Mouse (Mus musculus) forebrain, embryonic 13.5 days (tissue): Measurements from ENCODE around the gene Tanc1. TPM values are rescaled to one million over a fixed set of nuclear protein-coding genes. Genes with fewer than 3 reads are reported as not detected.
A peak's percentile ranks its signal among the peaks of the same experiment; 100 is the strongest.

Experiments used
- ATAC-seq: fragments of 200-750 bp; cut with Nextera tagmentation; 2 replicates; pipeline ENCODE4 v1.8.0; 2017
- H3K27ac ChIP-seq: fragments of 300-500 bp; sonication (generic); 2 replicates; pipeline ENCODE4 v1.5.1; 2015; ENCODE audit warnings: inconsistent platforms, mild to moderate bottlenecking, moderate library complexity
- H3K27me3 ChIP-seq: fragments of 300-500 bp; sonication (generic); 2 replicates; pipeline ENCODE4 v1.6.1; 2015; ENCODE audit warnings: mild to moderate bottlenecking, inconsistent platforms
- H3K36me3 ChIP-seq: fragments of 300-500 bp; sonication (generic); 2 replicates; pipeline ENCODE4 v1.6.1; 2015; ENCODE audit warnings: mild to moderate bottlenecking, inconsistent platforms; ENCODE audit not compliant: poor library complexity, severe bottlenecking
- H3K4me1 ChIP-seq: fragments of 300-500 bp; sonication (generic); 2 replicates; pipeline ENCODE4 v1.6.1; 2015; ENCODE audit warnings: inconsistent platforms
- H3K4me2 ChIP-seq: fragments of 300-500 bp; sonication (generic); 2 replicates; pipeline ENCODE4 v1.6.1; 2015; ENCODE audit warnings: inconsistent platforms, mild to moderate bottlenecking, moderate library complexity
- H3K4me3 ChIP-seq: fragments of 300-500 bp; sonication (generic); 2 replicates; pipeline ENCODE4 v1.5.1; 2015; ENCODE audit warnings: mild to moderate bottlenecking, inconsistent platforms
- H3K9ac ChIP-seq: fragments of 300-500 bp; sonication (generic); 2 replicates; pipeline ENCODE4 v1.6.1; 2015; ENCODE audit warnings: mild to moderate bottlenecking, inconsistent platforms
- H3K9me3 ChIP-seq: fragments of 300-500 bp; sonication (generic); replicated peaks from 2 replicates; pipeline ENCODE4 v1.6.1; 2016; ENCODE audit warnings: inconsistent platforms
- WGBS: fragments of 180-500 bp; shearing (Covaris S2); methylation state at CpG from one replicate; pipeline ENCODE4 v1.1.7; 2015; 5-methylcytosine and 5-hydroxymethylcytosine counted together
- polyA plus RNA-seq: library from polyadenylated mRNA; unstranded; fragments of >200 nt; fragmentation: Nextera tagmentation; extraction: Ambion mirVana; gene quantifications from 2 replicates; pipeline ENCODE4 v1.2.1, GENCODE M21; 2015

The Tanc1 gene
- polyA plus RNA-seq, 1 experiment from 2014 or later, result 12.7 TPM

GRCm38 (mm10) chr2:59675270-59675995, 63.6 kb downstream of the Tanc1 start:
- 0 out of 2 replicates have a peak overlapping the region, but pooled peaks have one; percentile 14 for H3K27ac ChIP-seq
- no peaks in the 10 kb centered on the region for H3K9me3 ChIP-seq
- no peak overlapping the region for H3K4me3 ChIP-seq
- 46% methylated on average over 17 of the region's 17 CpGs for WGBS
- peak; percentile 39; the same call in 1 of the 2 replicates for ATAC-seq
- peaks cover 18% of the 10 kb centered on the region for H3K4me1 ChIP-seq
- no peaks in the 10 kb centered on the region for H3K27me3 ChIP-seq
- H3K36me3 ChIP-seq, result no peaks in the 10 kb centered on the region
- H3K9ac ChIP-seq, result peak overlapping the region; percentile 23; the same call in 1 of the 2 replicates
- H3K4me2 ChIP-seq, result no peak overlapping the region

GRCm38 (mm10) chr2:59676041-59676440, 64.2 kb downstream of the Tanc1 start:
- Histone ChIP-seq H3K27ac (no peak overlapping the region), H3K36me3 (no peaks in the 10 kb centered on the region), H3K9me3 (no peaks in the 10 kb centered on the region), H3K4me1 (peaks cover 16% of the 10 kb centered on the region), H3K4me3 (no peak overlapping the region), H3K27me3 (no peaks in the 10 kb centered on the region), H3K4me2 (no peak overlapping the region), H3K9ac (no peak overlapping the region)
- ATAC-seq, result no peak
- 60% methylated on average over 6 of the region's 6 CpGs for WGBS

DNA sequence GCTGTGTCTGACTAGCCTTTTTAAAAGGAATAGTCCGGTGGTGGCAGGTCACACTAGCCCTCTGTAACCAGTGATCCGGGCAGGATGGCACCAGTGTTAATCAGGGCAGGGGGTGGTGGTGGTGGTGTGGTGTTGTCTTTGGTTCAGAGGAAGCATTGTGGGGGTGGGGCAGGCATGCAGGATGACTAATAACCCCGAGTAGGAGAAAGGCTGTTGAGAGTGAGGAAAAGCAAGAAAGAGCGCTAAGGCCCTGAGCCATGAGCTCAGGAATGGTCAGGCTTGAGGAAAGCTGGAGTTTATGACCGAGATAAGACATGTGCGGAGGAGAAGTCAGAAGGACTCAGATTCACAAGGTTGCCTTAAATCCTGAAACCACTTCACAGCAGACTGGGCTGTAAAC, 64.6 kb downstream of the Tanc1 start:
- Histone ChIP-seq H3K36me3 (no peaks in the 10 kb centered on the region), H3K4me1 (peaks cover 16% of the 10 kb centered on the region), H3K27ac (no peak overlapping the region), H3K9me3 (no peaks in the 10 kb centered on the region), H3K4me3 (no peak overlapping the region), H3K9ac (no peak overlapping the region), H3K4me2 (no peak overlapping the region), H3K27me3 (no peaks in the 10 kb centered on the region)
- ATAC-seq, result no peak
- WGBS, result 71% methylated on average over 6 of the region's 6 CpGs

- Histone ChIP-seq H3K4me1 (peaks cover 18% of the 10 kb centered on the region), H3K9ac (no peak overlapping the region), H3K27ac (no peak overlapping the region), H3K27me3 (no peaks in the 10 kb centered on the region), H3K4me2 (no peak overlapping the region), H3K9me3 (no peaks in the 10 kb centered on the region), H3K4me3 (no peak overlapping the region), H3K36me3 (no peaks in the 10 kb centered on the region)
- 91% methylated on average over 10 of the region's 10 CpGs for WGBS
- ATAC-seq, result no peak
These were observed 67.7 kb downstream of the Tanc1 start for GRCm38 (mm10) chr2:59679424-59680020.

- H3K27me3 ChIP-seq, result no peaks in the 10 kb centered on the region
- no peaks in the 10 kb centered on the region for H3K9me3 ChIP-seq
- H3K4me3 ChIP-seq, result no peak overlapping the region
- no peak for ATAC-seq
- peaks cover 15% of the 10 kb centered on the region; the same call in 1 of the 2 replicates for H3K4me1 ChIP-seq
- 91% methylated on average over 5 of the region's 5 CpGs for WGBS
- no peak overlapping the region for H3K27ac ChIP-seq
- H3K9ac ChIP-seq, result no peak overlapping the region
- no peak overlapping the region for H3K4me2 ChIP-seq
- no peaks in the 10 kb centered on the region for H3K36me3 ChIP-seq
These were observed 68.9 kb downstream of the Tanc1 start for GRCm38 (mm10) chr2:59680736-59681135.

GRCm38 (mm10) chr2:59681181-59681580, 69.3 kb downstream of the Tanc1 start:
- Histone ChIP-seq H3K9me3 (no peaks in the 10 kb centered on the region), H3K36me3 (no peaks in the 10 kb centered on the region), H3K27me3 (no peaks in the 10 kb centered on the region), H3K4me1 (peaks cover 15% of the 10 kb centered on the region; the same call in 1 of the 2 replicates), H3K4me2 (no peak overlapping the region), H3K4me3 (no peak overlapping the region), H3K27ac (no peak overlapping the region), H3K9ac (no peak overlapping the region)
- 96% methylated on average over 4 of the region's 4 CpGs for WGBS
- no peak for ATAC-seq

GRCm38 (mm10) chr2:59684864-59685605, 73.2 kb downstream of the Tanc1 start:
- 80% methylated on average over 16 of the region's 16 CpGs for WGBS
- Histone ChIP-seq H3K27me3 (no peaks in the 10 kb centered on the region), H3K27ac (no peak overlapping the region), H3K4me3 (no peak overlapping the region), H3K4me2 (no peak overlapping the region), H3K36me3 (no peaks in the 10 kb centered on the region), H3K4me1 (peaks cover 26% of the 10 kb centered on the region), H3K9ac (no peak overlapping the region), H3K9me3 (no peaks in the 10 kb centered on the region)
- ATAC-seq, result no peak

- peaks cover 26% of the 10 kb centered on the region for H3K4me1 ChIP-seq
- H3K27ac ChIP-seq, result no peak overlapping the region
- no peaks in the 10 kb centered on the region for H3K27me3 ChIP-seq
- H3K4me2 ChIP-seq, result no peak overlapping the region
- H3K4me3 ChIP-seq, result no peak overlapping the region
- no peak for ATAC-seq
- H3K9me3 ChIP-seq, result no peaks in the 10 kb centered on the region
- 95% methylated on average over 4 of the region's 4 CpGs for WGBS
- no peak overlapping the region for H3K9ac ChIP-seq
- H3K36me3 ChIP-seq, result no peaks in the 10 kb centered on the region
These were observed 73.7 kb downstream of the Tanc1 start for GRCm38 (mm10) chr2:59685606-59685950.

DNA sequence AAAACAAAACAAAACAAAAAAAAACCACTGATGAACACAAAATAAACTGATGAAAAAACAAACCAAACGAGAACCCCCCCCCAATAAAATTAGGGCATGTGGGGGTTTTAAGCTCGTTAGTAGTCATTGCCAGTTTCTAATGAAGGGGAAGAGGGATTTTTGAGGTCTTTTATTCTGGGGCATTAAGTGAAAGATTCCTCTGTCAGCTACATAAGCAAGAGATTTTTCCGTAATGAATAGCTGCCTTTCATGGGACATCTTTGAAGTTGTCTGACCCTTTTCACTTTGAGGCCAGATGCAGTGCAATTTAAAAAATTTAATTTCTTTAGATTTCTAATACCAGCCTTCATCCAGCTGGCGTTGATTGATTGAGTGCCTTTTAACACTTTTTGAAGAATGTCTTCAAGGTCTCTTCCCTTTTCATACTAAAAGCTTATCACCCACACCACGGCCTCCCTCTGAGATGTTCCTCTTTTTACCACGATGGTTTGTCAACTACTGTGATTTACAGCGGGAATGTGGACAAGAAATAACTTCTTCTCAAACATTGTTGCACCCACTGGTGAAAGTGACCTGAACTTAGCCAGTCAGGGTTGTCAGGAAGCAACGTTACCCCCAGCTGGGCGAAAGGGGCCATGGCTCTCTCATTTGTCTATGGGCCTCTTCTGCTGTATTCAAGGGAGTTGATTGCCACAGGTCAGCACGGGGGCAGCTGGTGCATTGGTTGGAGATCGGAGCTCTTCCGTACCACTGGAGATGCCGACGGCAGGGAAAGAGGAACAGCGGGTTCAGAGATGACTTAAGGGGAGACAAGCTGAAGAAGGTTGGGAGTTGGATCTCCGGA, 76.6 kb downstream of the Tanc1 start:
- H3K4me3 ChIP-seq, result no peak overlapping the region
- no peak overlapping the region for H3K27ac ChIP-seq
- WGBS, result 16% methylated on average over 16 of the region's 16 CpGs
- H3K9ac ChIP-seq, result no peak overlapping the region
- no peak for ATAC-seq
- no peaks in the 10 kb centered on the region for H3K36me3 ChIP-seq
- no peak overlapping the region for H3K4me2 ChIP-seq
- H3K9me3 ChIP-seq, result no peaks in the 10 kb centered on the region
- H3K4me1 ChIP-seq, result peaks cover 26% of the 10 kb centered on the region
- no peaks in the 10 kb centered on the region for H3K27me3 ChIP-seq

DNA sequence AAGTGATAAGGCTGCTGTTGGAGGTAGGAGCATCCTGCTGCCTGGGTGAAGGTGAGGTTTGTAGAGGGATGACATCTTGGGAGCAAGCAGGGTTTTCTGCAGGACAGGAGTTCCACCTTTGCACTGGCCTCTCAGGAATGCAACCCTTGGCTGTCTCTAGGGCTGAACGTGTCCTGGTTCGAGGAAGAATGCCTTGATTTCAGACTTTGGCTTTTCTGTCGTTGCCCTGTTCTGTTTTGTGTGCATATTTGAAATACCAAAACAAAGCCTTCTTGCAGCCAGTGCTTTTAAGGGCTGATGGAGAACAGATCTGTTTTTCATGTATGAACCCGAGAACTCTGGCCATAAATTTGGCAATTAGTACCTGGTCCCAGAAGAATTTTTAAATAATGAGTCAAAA, 79.3 kb downstream of the Tanc1 start:
- Histone ChIP-seq H3K4me1 (peaks cover 13% of the 10 kb centered on the region), H3K4me2 (no peak overlapping the region), H3K27ac (no peak overlapping the region), H3K27me3 (no peaks in the 10 kb centered on the region), H3K4me3 (no peak overlapping the region), H3K9ac (no peak overlapping the region), H3K36me3 (no peaks in the 10 kb centered on the region), H3K9me3 (no peaks in the 10 kb centered on the region)
- 57% methylated on average over 4 of the region's 4 CpGs for WGBS
- no peak for ATAC-seq

GRCm38 (mm10) chr2:59693473-59693872, 81.6 kb downstream of the Tanc1 start:
- ATAC-seq, result no peak
- no peak overlapping the region for H3K4me3 ChIP-seq
- 84% methylated on average over 5 of the region's 5 CpGs for WGBS
- no peak overlapping the region for H3K9ac ChIP-seq
- H3K4me1 ChIP-seq, result peaks cover 24% of the 10 kb centered on the region
- no peaks in the 10 kb centered on the region for H3K36me3 ChIP-seq
- H3K9me3 ChIP-seq, result no peaks in the 10 kb centered on the region
- no peaks in the 10 kb centered on the region for H3K27me3 ChIP-seq
- no peak overlapping the region for H3K27ac ChIP-seq
- H3K4me2 ChIP-seq, result no peak overlapping the region
